In genomic region chr2:159096667-159097066, GRCm38 (mm10) we compare ENCODE assay signal across 11 mouse cellular contexts.
DNase-seq lines count a peak whose midpoint lies in the region; ATAC-seq lines count a peak whose summit lies in the region.
"Had no signal": no experiment of that assay in that cellular context is flagged by ENCODE, and none has a peak within 500 bp of the region (broad histone marks: within the 10 kb centered on the region; RNA-seq: fewer than 3 reads in every experiment).

No protein-coding gene starts in this region.

- no peak overlapping the region for H3K4me2 ChIP-seq in heart, embryonic 12.5 days
- H3K4me2 ChIP-seq in liver, embryonic 11.5 days: no peak overlapping the region
- H3K4me2 ChIP-seq: neural tube, embryonic 12.5 days; stomach, embryonic 15.5 days had no signal

- H3K4me1 ChIP-seq in heart, embryonic 12.5 days (replicated peaks): no peaks in the 10 kb centered on the region
- H3K4me1 ChIP-seq in heart, embryonic 10.5 days: no peaks in the 10 kb centered on the region
- H3K4me1 ChIP-seq in liver, embryonic 11.5 days (replicated peaks; ENCODE audit: control insufficient read depth, insufficient read depth, low read length): no peaks in the 10 kb centered on the region
- H3K4me1 ChIP-seq: stomach, embryonic 15.5 days had no signal

- no peaks in the 10 kb centered on the region for H3K36me3 ChIP-seq in heart, embryonic 12.5 days
- H3K36me3 ChIP-seq in heart, embryonic 10.5 days: no peaks in the 10 kb centered on the region
- no peaks in the 10 kb centered on the region for H3K36me3 ChIP-seq in liver, embryonic 11.5 days (ENCODE audit: control insufficient read depth, insufficient read depth, low read length)
- H3K36me3 ChIP-seq: neural tube, embryonic 12.5 days; stomach, embryonic 15.5 days had no signal

- H3K9me3 ChIP-seq in heart, embryonic 12.5 days (replicated peaks): no peaks in the 10 kb centered on the region
- H3K9me3 ChIP-seq in heart, embryonic 10.5 days: no peaks in the 10 kb centered on the region
- H3K9me3 ChIP-seq in liver, embryonic 11.5 days (ENCODE audit: control insufficient read depth, low read length): no peaks in the 10 kb centered on the region
- H3K9me3 ChIP-seq: neural tube, embryonic 12.5 days; stomach, embryonic 15.5 days had no signal

- peak; percentile 96 for DNase-seq in heart, adult 11 months
- DNase-seq in heart, embryonic 10.5 days (ENCODE audit: low spot score): peak; percentile 57
- peak; percentile 69 for DNase-seq in kidney, postnatal 14 days
- peak; percentile 7 for DNase-seq in mesoderm, embryonic 11.5 days (ENCODE audit: low read depth, low spot score)
- DNase-seq in liver, embryonic 11.5 days (ENCODE audit: low spot score): no peak
- no peak for DNase-seq in left cerebral cortex, adult 9 months (ENCODE audit: low spot score in 2 of 2)
- DNase-seq in right cerebral cortex, adult 2 months (ENCODE audit: low spot score in 2 of 2): no peak

- H3K4me3 ChIP-seq in heart, embryonic 12.5 days: no peak overlapping the region
- no peak overlapping the region for H3K4me3 ChIP-seq in heart, embryonic 10.5 days
- no peak overlapping the region for H3K4me3 ChIP-seq in liver, embryonic 11.5 days (ENCODE audit: low read depth, low read length)
- H3K4me3 ChIP-seq: erythroblast, embryonic 14.5 days; neural tube, embryonic 12.5 days; stomach, embryonic 15.5 days had no signal

- ATAC-seq in heart, embryonic 12.5 days (ENCODE audit: insufficient number of reproducible peaks, low FRiP score): no peak
- ATAC-seq in liver, embryonic 11.5 days (replicated peaks; ENCODE audit: low FRiP score): no peak

- 27% methylated on average over 2 of the region's 2 CpGs for WGBS in heart, embryonic 12.5 days
- WGBS in heart, embryonic 10.5 days: 39% methylated on average over 2 of the region's 2 CpGs
- 54% methylated on average over 2 of the region's 2 CpGs for WGBS in liver, embryonic 11.5 days

- H3K27me3 ChIP-seq in heart, embryonic 12.5 days (replicated peaks): no peaks in the 10 kb centered on the region
- H3K27me3 ChIP-seq in heart, embryonic 10.5 days (ENCODE audit: insufficient read depth, poor library complexity, severe bottlenecking): no peaks in the 10 kb centered on the region
- no peaks in the 10 kb centered on the region for H3K27me3 ChIP-seq in liver, embryonic 11.5 days (replicated peaks; ENCODE audit: control insufficient read depth, insufficient read depth, low read length)
- H3K27me3 ChIP-seq: neural tube, embryonic 12.5 days; stomach, embryonic 15.5 days had no signal

- no peak overlapping the region for H3K9ac ChIP-seq in heart, embryonic 12.5 days
- H3K9ac ChIP-seq in liver, embryonic 11.5 days (ENCODE audit: low read depth, low read length): no peak overlapping the region
- H3K9ac ChIP-seq: neural tube, embryonic 12.5 days; stomach, embryonic 15.5 days had no signal

- no peak overlapping the region for H3K27ac ChIP-seq in heart, embryonic 12.5 days (ENCODE audit: poor library complexity, severe bottlenecking)
- no peak overlapping the region for H3K27ac ChIP-seq in heart, embryonic 10.5 days
- H3K27ac ChIP-seq in liver, embryonic 11.5 days (ENCODE audit: low read depth, low read length): no peak overlapping the region
- H3K27ac ChIP-seq: neural tube, embryonic 12.5 days; stomach, embryonic 15.5 days had no signal

Comparison
In these comparisons a context has a peak if more than half of its experiments do, and no peak if none do; other contexts are left out.
1. DNase-seq: peak in heart, adult 11 months (single experiment), heart, embryonic 10.5 days (single experiment), kidney, postnatal 14 days (single experiment) and mesoderm, embryonic 11.5 days (single experiment); none in liver, embryonic 11.5 days (single experiment), left cerebral cortex, adult 9 months (0 of 2) and right cerebral cortex, adult 2 months (0 of 2).